Mouse (Mus musculus) midbrain, embryonic 15.5 days (tissue): ENCODE measurements at regions not wholly inside any gene's neighbourhood (a gene's known extent, or its start where the extent isn't known, plus 50 kb on each side); places are given as distances from the start of the nearest gene placed in this dataset. TPM values are rescaled to one million over a fixed set of nuclear protein-coding genes. Genes with fewer than 3 reads are reported as not detected.

Experiments used
- ATAC-seq: fragments of 200-750 bp; cut with Nextera tagmentation; replicated peaks from 2 replicates; pipeline ENCODE4 v1.8.0; 2017; ENCODE audit warnings: moderate TSS enrichment
- H3K27ac ChIP-seq: fragments of 300-500 bp; sonication (generic); 2 replicates; pipeline ENCODE4 v1.5.1; 2015; ENCODE audit warnings: mild to moderate bottlenecking, inconsistent platforms
- H3K27me3 ChIP-seq: fragments of 300-500 bp; sonication (generic); replicated peaks from 2 replicates; pipeline ENCODE4 v1.6.1; 2015; ENCODE audit warnings: inconsistent platforms
- H3K36me3 ChIP-seq: fragments of 300-500 bp; sonication (generic); replicated peaks from 2 replicates; pipeline ENCODE4 v1.6.1; 2015; ENCODE audit warnings: inconsistent platforms
- H3K4me1 ChIP-seq: fragments of 300-500 bp; sonication (generic); 2 replicates; pipeline ENCODE4 v1.6.1; 2015; ENCODE audit warnings: inconsistent platforms
- H3K4me2 ChIP-seq: fragments of 300-500 bp; sonication (generic); 2 replicates; pipeline ENCODE4 v1.6.1; 2015; ENCODE audit warnings: inconsistent platforms, mild to moderate bottlenecking, moderate library complexity
- H3K4me3 ChIP-seq: fragments of 300-500 bp; sonication (generic); 2 replicates; pipeline ENCODE4 v1.5.1; 2015; ENCODE audit warnings: mild to moderate bottlenecking, inconsistent platforms
- H3K9ac ChIP-seq: fragments of 300-500 bp; sonication (generic); 2 replicates; pipeline ENCODE4 v1.6.1; 2015; ENCODE audit warnings: mild to moderate bottlenecking, inconsistent platforms
- H3K9me3 ChIP-seq: fragments of 300-500 bp; sonication (generic); 2 replicates; pipeline ENCODE4 v1.6.1; 2016; ENCODE audit warnings: inconsistent platforms
- WGBS: fragments of 180-500 bp; shearing (Covaris S2); methylation state at CpG from one replicate; pipeline ENCODE4 v1.1.7; 2015; ENCODE audit warnings: mixed read lengths; 5-methylcytosine and 5-hydroxymethylcytosine counted together
- microRNA-seq: library from miRNA; unstranded; fragments of <30 nt; microRNA quantifications from one replicate; pipeline ENCODE4, GENCODE M21; 2016

DNA sequence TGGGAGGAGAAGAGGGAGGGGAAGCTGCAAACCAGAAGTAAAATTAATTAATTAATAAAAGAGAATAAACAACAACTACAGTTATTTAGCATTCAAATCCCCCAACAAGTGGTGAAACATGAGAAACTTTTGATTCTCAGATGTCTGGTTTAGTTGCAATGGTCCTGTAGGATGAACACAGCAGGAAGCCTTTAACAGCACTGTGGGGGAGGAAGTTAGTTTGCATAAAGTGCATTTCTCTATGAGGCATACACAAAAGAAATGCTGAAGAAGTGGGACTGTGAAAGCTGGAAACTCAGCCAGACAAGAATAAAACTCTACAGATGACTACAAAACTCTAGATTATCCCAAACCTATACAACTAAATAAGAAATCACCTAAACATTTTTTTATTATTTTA, 96.2 kb downstream of the Klhl6 start:
- Histone ChIP-seq H3K27ac (no peak overlapping the region), H3K27me3 (no peaks in the 10 kb centered on the region), H3K4me2 (no peak overlapping the region), H3K9me3 (no peaks in the 10 kb centered on the region), H3K4me3 (no peak overlapping the region), H3K9ac (no peak overlapping the region), H3K36me3 (no peaks in the 10 kb centered on the region), H3K4me1 (no peaks in the 10 kb centered on the region)
- no peak for ATAC-seq

- Histone ChIP-seq H3K27ac (no peak overlapping the region), H3K9me3 (no peaks in the 10 kb centered on the region), H3K4me2 (no peak overlapping the region), H3K27me3 (no peaks in the 10 kb centered on the region), H3K4me3 (no peak overlapping the region), H3K36me3 (no peaks in the 10 kb centered on the region), H3K9ac (no peak overlapping the region), H3K4me1 (no peaks in the 10 kb centered on the region)
- no peak for ATAC-seq
- 79% methylated on average over 3 of the region's 3 CpGs for WGBS
These were observed 93.3 kb downstream of the Klhl6 start for GRCm38 (mm10) chr16:19889576-19889975.

GRCm38 (mm10) chr16:19891441-19891840, 91.4 kb downstream of the Klhl6 start:
- H3K4me3 ChIP-seq: no peak overlapping the region
- H3K9ac ChIP-seq: no peak overlapping the region
- H3K4me2 ChIP-seq: no peak overlapping the region
- no peaks in the 10 kb centered on the region for H3K36me3 ChIP-seq
- no peaks in the 10 kb centered on the region for H3K27me3 ChIP-seq
- H3K4me1 ChIP-seq: no peaks in the 10 kb centered on the region
- H3K9me3 ChIP-seq: no peaks in the 10 kb centered on the region
- H3K27ac ChIP-seq: no peak overlapping the region
- ATAC-seq: no peak
- 93% methylated on average over 3 of the region's 3 CpGs for WGBS

DNA sequence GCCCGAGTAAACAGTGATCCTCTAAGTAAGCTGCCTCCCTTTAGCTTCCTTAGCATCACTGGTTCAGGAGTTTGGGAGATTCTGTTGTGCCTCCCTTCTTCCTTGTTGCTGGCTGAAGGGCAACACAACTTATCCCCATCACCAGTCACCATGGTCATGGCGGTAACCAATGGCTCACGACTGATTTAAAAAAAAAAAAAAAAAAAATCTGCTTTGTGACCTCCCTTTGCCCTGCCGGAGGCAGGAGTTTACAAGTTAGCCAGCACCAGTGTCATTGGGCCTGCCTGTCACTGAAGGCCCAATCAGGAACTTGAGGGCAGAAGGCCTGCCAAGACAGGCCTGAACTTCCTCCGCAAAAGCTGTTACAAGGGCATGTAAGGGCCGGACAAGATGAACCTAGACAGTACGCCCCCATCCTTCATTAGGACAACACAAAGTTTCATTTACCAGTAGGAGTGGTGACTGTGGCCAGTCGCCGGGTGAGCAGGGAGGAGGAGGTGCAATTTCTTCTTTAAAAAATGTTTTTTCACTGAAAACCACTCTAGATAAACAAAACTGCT, 88.3 kb downstream of the Klhl6 start:
- Histone ChIP-seq H3K36me3 (no peaks in the 10 kb centered on the region), H3K9ac (no peak overlapping the region), H3K4me1 (no peaks in the 10 kb centered on the region), H3K9me3 (no peaks in the 10 kb centered on the region), H3K27ac (no peak overlapping the region), H3K27me3 (no peaks in the 10 kb centered on the region), H3K4me3 (no peak overlapping the region), H3K4me2 (no peak overlapping the region)
- WGBS: 90% methylated on average over 9 of the region's 9 CpGs
- ATAC-seq: no peak

Small RNAs in the stretch of these regions (microRNA-seq; reads per million reads assigned to microRNA genes)
- gene Gm27883: not detected
